Mouse (Mus musculus) kidney, embryonic 15.5 days (tissue): ENCODE results near the gene Ap3s2. TPM values are rescaled to one million over a fixed set of nuclear protein-coding genes. Genes with fewer than 3 reads are reported as not detected.
A peak's percentile ranks its signal among the peaks of the same experiment; 100 is the strongest.

Experiments used
- ATAC-seq: fragments of 200-750 bp; cut with Nextera tagmentation; replicated peaks from 2 replicates; pipeline ENCODE4 v1.8.0; 2017; ENCODE audit warnings: moderate TSS enrichment; ENCODE audit not compliant: low FRiP score
- H3K27ac ChIP-seq: fragments of 300-500 bp; sonication (generic); 2 replicates; pipeline ENCODE4 v1.5.1; 2015; ENCODE audit warnings: mild to moderate bottlenecking, inconsistent platforms
- H3K27me3 ChIP-seq: fragments of 300-500 bp; sonication (generic); 2 replicates; pipeline ENCODE4 v1.6.1; 2015; ENCODE audit warnings: inconsistent platforms
- H3K36me3 ChIP-seq: fragments of 300-500 bp; sonication (generic); 2 replicates; pipeline ENCODE4 v1.6.1; 2015; ENCODE audit warnings: inconsistent platforms
- H3K4me1 ChIP-seq: fragments of 300-500 bp; sonication (generic); 2 replicates; pipeline ENCODE4 v1.6.1; 2015; ENCODE audit warnings: inconsistent platforms
- H3K4me2 ChIP-seq: fragments of 300-500 bp; sonication (generic); 2 replicates; pipeline ENCODE4 v1.6.1; 2015; ENCODE audit warnings: moderate library complexity, mild to moderate bottlenecking, inconsistent platforms
- H3K4me3 ChIP-seq: fragments of 300-500 bp; sonication (generic); replicated peaks from 2 replicates; pipeline ENCODE4 v1.5.1; 2015; ENCODE audit warnings: mild to moderate bottlenecking, inconsistent platforms
- H3K9ac ChIP-seq: fragments of 300-500 bp; sonication (generic); 2 replicates; pipeline ENCODE4 v1.6.1; 2015; ENCODE audit warnings: mild to moderate bottlenecking, inconsistent platforms
- H3K9me3 ChIP-seq: fragments of 300-500 bp; sonication (generic); replicated peaks from 2 replicates; pipeline ENCODE4 v1.6.1; 2016; ENCODE audit warnings: inconsistent platforms
- WGBS: fragments of 180-500 bp; shearing (Covaris S2); methylation state at CpG from one replicate; pipeline ENCODE4 v1.1.7; 2015; ENCODE audit warnings: mixed read lengths; 5-methylcytosine and 5-hydroxymethylcytosine counted together
- polyA plus RNA-seq: library from polyadenylated mRNA; unstranded; fragments of >200 nt; fragmentation: Nextera tagmentation; extraction: Ambion mirVana; gene quantifications from 2 replicates; pipeline ENCODE4 v1.2.1, GENCODE M21; 2015

Gene Ap3s2
- 36.6 and 43.2 TPM in 2 replicates for polyA plus RNA-seq

GRCm38 (mm10) chr7:79920344-79920983, at the start of gene Ap3s2:
Gene Ap3s2 (minus strand): TSS chr7:79920649.
- Histone ChIP-seq H3K4me1 (peaks cover 7% of the 10 kb centered on the region), H3K27ac (peak within 1 kb of the TSS; percentile 83), H3K4me3 (peak within 1 kb of the TSS; percentile 95), H3K27me3 (no peaks in the 10 kb centered on the region), H3K9me3 (no peaks in the 10 kb centered on the region), H3K4me2 (peak within 1 kb of the TSS; percentile 71), H3K9ac (peak within 1 kb of the TSS; percentile 82), H3K36me3 (peaks cover 12% of the 10 kb centered on the region)
- WGBS = under 1% methylated on average over 34 of the region's 34 CpGs
- ATAC-seq = peak; percentile 96

- Histone ChIP-seq H3K27ac (no peak overlapping the region), H3K4me1 (no peaks in the 10 kb centered on the region), H3K9ac (no peak overlapping the region), H3K36me3 (no peaks in the 10 kb centered on the region), H3K4me2 (no peak overlapping the region), H3K9me3 (no peaks in the 10 kb centered on the region), H3K4me3 (no peak overlapping the region), H3K27me3 (no peaks in the 10 kb centered on the region)
- WGBS = 89% methylated on average over 6 of the region's 6 CpGs
- ATAC-seq = no peak
These were observed 47.9 kb upstream of the Ap3s2 start for GRCm38 (mm10) chr7:79968326-79968725.

- H3K27ac ChIP-seq = no peak overlapping the region
- no peaks in the 10 kb centered on the region for H3K9me3 ChIP-seq
- no peaks in the 10 kb centered on the region for H3K27me3 ChIP-seq
- no peak overlapping the region for H3K4me3 ChIP-seq
- H3K9ac ChIP-seq = no peak overlapping the region
- no peak overlapping the region for H3K4me2 ChIP-seq
- no peak for ATAC-seq
- H3K36me3 ChIP-seq = no peaks in the 10 kb centered on the region
- H3K4me1 ChIP-seq = no peaks in the 10 kb centered on the region
- WGBS = 66% methylated on average over 1 of the region's 1 CpGs
These were observed 41.2 kb upstream of the Ap3s2 start for GRCm38 (mm10) chr7:79961600-79961999.

- Histone ChIP-seq H3K9ac (no peak overlapping the region), H3K27me3 (no peaks in the 10 kb centered on the region), H3K4me3 (no peak overlapping the region), H3K27ac (no peak overlapping the region), H3K4me1 (no peaks in the 10 kb centered on the region), H3K36me3 (no peaks in the 10 kb centered on the region), H3K4me2 (no peak overlapping the region), H3K9me3 (no peaks in the 10 kb centered on the region)
- WGBS = 79% methylated on average over 1 of the region's 1 CpGs
- ATAC-seq = no peak
These were observed 35.7 kb upstream of the Ap3s2 start for GRCm38 (mm10) chr7:79956131-79956530.

GRCm38 (mm10) chr7:79954890-79955289, 34.4 kb upstream of the Ap3s2 start:
- Histone ChIP-seq H3K27ac (no peak overlapping the region), H3K4me2 (no peak overlapping the region), H3K36me3 (no peaks in the 10 kb centered on the region), H3K27me3 (no peaks in the 10 kb centered on the region), H3K9ac (no peak overlapping the region), H3K4me3 (no peak overlapping the region), H3K9me3 (no peaks in the 10 kb centered on the region), H3K4me1 (no peaks in the 10 kb centered on the region)
- WGBS = 96% methylated on average over 1 of the region's 1 CpGs
- ATAC-seq = no peak

GRCm38 (mm10) chr7:79951038-79951437, 30.6 kb upstream of the Ap3s2 start:
- H3K9me3 ChIP-seq = no peaks in the 10 kb centered on the region
- H3K9ac ChIP-seq = no peak overlapping the region
- WGBS = 77% methylated on average over 3 of the region's 3 CpGs
- no peak overlapping the region for H3K27ac ChIP-seq
- no peaks in the 10 kb centered on the region for H3K36me3 ChIP-seq
- ATAC-seq = no peak
- H3K4me1 ChIP-seq = no peaks in the 10 kb centered on the region
- no peak overlapping the region for H3K4me3 ChIP-seq
- H3K27me3 ChIP-seq = no peaks in the 10 kb centered on the region
- no peak overlapping the region for H3K4me2 ChIP-seq

GRCm38 (mm10) chr7:79950236-79950635, 29.8 kb upstream of the Ap3s2 start:
- H3K9me3 ChIP-seq = no peaks in the 10 kb centered on the region

GRCm38 (mm10) chr7:79935511-79936205, 15.2 kb upstream of the Ap3s2 start:
- Histone ChIP-seq H3K4me1 (peaks cover 22% of the 10 kb centered on the region), H3K4me2 (peak overlapping the region; percentile 66), H3K27ac (peak overlapping the region; percentile 89), H3K36me3 (no peaks in the 10 kb centered on the region), H3K9ac (peak overlapping the region; percentile 69), H3K27me3 (no peaks in the 10 kb centered on the region), H3K4me3 (peak overlapping the region; percentile 68), H3K9me3 (no peaks in the 10 kb centered on the region)
- ATAC-seq = peak; percentile 73
- WGBS = 9% methylated on average over 19 of the region's 19 CpGs

More at GRCm38 (mm10) chr7:79950236-79950635, 29.8 kb upstream of the Ap3s2 start:
- no peaks in the 10 kb centered on the region for H3K4me1 ChIP-seq
- no peak overlapping the region for H3K9ac ChIP-seq
- H3K36me3 ChIP-seq = no peaks in the 10 kb centered on the region
- no peak overlapping the region for H3K4me2 ChIP-seq
- H3K4me3 ChIP-seq = no peak overlapping the region
- H3K27ac ChIP-seq = no peak overlapping the region
- no peak for ATAC-seq
- whole genome bisulfite sequencing = 60% methylated on average over 6 of the region's 6 CpGs
- H3K27me3 ChIP-seq = no peaks in the 10 kb centered on the region

GRCm38 (mm10) chr7:79934862-79935510, 14.5 kb upstream of the Ap3s2 start, which contains the start of gene Arpin:
Gene Arpin (minus strand): TSS chr7:79935359.
- ATAC-seq = peak; percentile 90
- 0 out of 2 replicates have a peak, but pooled peaks cover 2% of the 10 kb centered on the region for H3K36me3 ChIP-seq
- peak within 1 kb of the TSS; percentile 68 for H3K4me3 ChIP-seq
- H3K9me3 ChIP-seq = no peaks in the 10 kb centered on the region
- 1% methylated on average over 32 of the region's 32 CpGs for WGBS
- H3K27ac ChIP-seq = peak within 1 kb of the TSS; percentile 89
- H3K9ac ChIP-seq = peak within 1 kb of the TSS; percentile 69
- H3K27me3 ChIP-seq = no peaks in the 10 kb centered on the region
- H3K4me1 ChIP-seq = peaks cover 22% of the 10 kb centered on the region
- H3K4me2 ChIP-seq = peak within 1 kb of the TSS; percentile 66

- Histone ChIP-seq H3K4me3 (peak overlapping the region; percentile 68), H3K27me3 (no peaks in the 10 kb centered on the region), H3K9me3 (no peaks in the 10 kb centered on the region), H3K27ac (peak overlapping the region; percentile 89), H3K36me3 (0 out of 2 replicates have a peak, but pooled peaks cover 5% of the 10 kb centered on the region), H3K4me1 (peaks cover 22% of the 10 kb centered on the region), H3K4me2 (peak overlapping the region; percentile 66), H3K9ac (peak overlapping the region; percentile 69)
- no peak for ATAC-seq
- WGBS = 39% methylated on average over 5 of the region's 5 CpGs
These were observed 14.0 kb upstream of the Ap3s2 start for GRCm38 (mm10) chr7:79934461-79934860.

GRCm38 (mm10) chr7:79928516-79929052, 8.1 kb upstream of the Ap3s2 start:
- no peaks in the 10 kb centered on the region for H3K9me3 ChIP-seq
- H3K27ac ChIP-seq = no peak overlapping the region
- no peaks in the 10 kb centered on the region for H3K4me1 ChIP-seq
- no peak overlapping the region for H3K9ac ChIP-seq
- ATAC-seq = no peak
- H3K4me2 ChIP-seq = no peak overlapping the region
- WGBS = 78% methylated on average over 2 of the region's 2 CpGs
- H3K4me3 ChIP-seq = no peak overlapping the region
- peaks cover 47% of the 10 kb centered on the region for H3K36me3 ChIP-seq
- no peaks in the 10 kb centered on the region for H3K27me3 ChIP-seq

GRCm38 (mm10) chr7:79914556-79914955, 5.9 kb downstream of the Ap3s2 start:
- Histone ChIP-seq H3K27me3 (no peaks in the 10 kb centered on the region), H3K4me2 (no peak overlapping the region), H3K4me1 (peaks cover 2% of the 10 kb centered on the region), H3K36me3 (peaks cover 53% of the 10 kb centered on the region), H3K9me3 (no peaks in the 10 kb centered on the region), H3K9ac (no peak overlapping the region), H3K4me3 (no peak overlapping the region), H3K27ac (no peak overlapping the region)
- no peak for ATAC-seq
- 73% methylated on average over 3 of the region's 3 CpGs for WGBS
